Mouse (Mus musculus) kidney, adult 11 months (tissue): ENCODE measurements around the gene Tmem88.

ENCODE experiments used
- DNase-seq: peaks from one replicate; pipeline ENCODE4 v3.0.0; 2022

The Tmem88 gene

DNA sequence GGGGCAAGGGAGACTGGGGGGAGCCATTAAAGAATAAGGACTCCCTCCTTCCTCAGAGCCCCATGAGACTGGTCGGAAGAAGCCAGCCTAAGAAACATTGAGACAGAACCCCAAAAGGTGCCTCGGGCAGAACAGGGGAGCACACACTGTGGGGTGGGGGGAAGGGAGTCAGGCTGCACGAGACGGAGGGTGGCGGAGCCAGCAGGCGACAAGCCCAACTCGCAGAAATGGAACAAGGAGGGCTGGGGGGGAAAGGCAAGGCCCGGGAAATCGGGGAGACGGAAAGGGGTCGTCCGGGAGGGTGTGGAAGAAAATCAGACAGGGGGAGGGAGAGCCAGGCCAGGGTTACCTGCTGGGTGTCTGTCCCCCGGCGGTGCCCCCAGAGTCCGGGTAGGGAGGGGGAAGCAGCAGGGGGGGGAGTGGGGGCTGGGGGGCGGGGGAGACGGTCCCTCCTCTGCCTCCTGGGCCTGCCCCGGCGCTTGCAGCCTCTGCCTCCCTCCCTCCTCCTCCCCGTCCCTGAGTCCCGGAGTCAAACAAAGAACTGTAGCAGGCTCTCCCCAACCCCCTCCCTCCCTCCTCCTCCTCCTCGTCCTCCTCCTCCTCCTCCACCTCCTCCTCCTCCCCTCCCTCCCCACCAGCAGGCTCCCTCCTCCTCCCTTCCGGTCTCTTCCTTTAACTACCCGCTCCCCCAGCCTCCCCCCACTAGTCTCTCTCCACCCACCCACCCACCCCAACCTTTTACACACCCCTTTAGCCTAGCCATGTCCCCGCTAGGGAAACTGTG is 17.8 kb upstream of the Tmem88 start:
- peak; percentile 63 for DNase-seq

- DNase-seq, result peak; percentile 83
Observed at GRCm38 (mm10) chr11:69415327-69415667, 17.3 kb upstream of the Tmem88 start.

DNA sequence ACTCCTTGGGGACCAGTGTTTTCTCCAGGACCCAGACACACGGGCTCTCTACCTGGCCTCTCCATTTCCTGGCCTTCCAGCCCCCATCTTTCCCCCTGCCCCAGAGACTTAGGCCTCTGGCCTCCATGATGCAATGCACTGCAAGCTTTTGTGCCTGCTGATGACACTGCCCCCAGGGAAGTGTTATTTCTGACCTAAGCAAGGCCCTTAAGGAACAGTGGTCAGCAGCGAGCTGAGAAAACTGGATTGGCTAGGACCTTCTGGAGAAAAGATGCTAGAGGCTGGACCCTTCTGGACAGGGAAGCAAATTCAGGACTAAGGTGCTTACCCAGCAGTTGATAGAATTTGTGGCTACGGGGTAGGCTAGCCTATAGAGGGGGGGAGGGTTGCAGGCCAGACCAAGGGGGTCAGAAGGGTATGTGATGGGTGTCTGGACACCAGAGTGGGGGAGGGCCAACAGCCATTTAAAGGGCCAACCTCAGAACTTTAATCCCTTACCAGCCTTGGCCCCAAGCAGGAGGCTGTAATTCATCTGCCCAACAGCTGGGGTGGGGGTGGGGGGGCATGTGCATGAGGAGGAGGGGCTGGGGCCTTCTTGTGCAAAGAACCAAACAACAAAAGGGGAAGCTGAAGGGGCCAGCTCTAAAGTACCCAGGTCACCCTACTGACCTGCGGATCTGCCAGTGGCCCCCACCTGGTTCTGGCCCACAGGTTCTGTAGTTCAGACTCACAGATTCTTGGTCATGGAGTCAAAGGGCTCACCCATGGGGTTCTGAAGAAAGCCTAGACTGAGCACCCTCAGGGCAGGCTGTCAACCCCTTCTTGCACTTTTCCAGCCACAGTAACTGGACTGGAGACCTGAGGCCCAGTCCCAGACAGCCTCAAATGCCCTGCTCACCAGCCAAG is 16.6 kb upstream of the Tmem88 start:
- DNase-seq, result peak; percentile 21

GRCm38 (mm10) chr11:69413221-69414181 is 15.5 kb upstream of the Tmem88 start, which contains the start of gene Kdm6b:
Gene Kdm6b (minus strand): TSS chr11:69413675.
- peak; percentile 86 for DNase-seq

DNA sequence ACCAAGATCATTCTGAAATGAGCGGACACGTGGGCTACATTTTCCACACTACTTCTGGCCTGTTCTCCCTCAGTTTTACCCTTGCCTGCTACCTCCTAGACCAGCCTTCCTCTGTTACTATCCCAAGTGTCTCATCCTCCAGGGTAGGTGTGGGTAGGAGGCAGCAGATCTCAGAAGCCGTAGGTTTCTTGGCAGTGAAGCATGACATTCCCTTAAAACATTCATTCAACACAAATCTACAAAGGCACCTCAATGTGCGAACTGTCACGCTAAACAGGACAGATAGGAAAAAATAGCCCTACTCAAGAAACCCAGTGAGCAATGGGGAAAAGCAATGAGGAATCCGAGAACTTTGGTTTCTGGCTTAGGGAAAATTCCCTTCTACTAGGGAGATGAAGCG is 14.5 kb upstream of the Tmem88 start:
- no peak for DNase-seq

- DNase-seq, result peak; percentile 57
Observed at GRCm38 (mm10) chr11:69411538-69412203, 13.6 kb upstream of the Tmem88 start.

DNA sequence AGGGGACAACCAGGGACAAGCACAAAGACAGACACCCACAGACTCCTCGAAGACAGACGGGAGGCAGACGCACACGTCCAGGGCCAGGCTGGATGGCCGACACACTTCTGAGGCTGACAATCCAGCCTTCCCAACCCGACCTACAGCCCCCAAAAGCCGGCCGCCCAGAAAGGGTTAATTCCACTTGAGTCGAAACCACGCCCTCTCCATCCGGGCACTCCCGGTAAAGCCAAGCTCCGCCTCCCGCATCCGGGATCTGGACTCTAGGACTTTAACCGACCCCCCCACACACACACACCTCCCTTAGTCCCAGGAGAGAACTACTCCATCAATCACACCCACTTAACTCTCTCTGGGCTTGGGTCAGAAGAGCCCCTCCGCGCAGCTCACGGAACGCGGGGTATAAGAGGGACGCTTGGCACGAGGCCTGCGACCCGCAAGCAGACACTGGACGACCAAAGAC is 13.1 kb upstream of the Tmem88 start:
- DNase-seq, result peak; percentile 96

- peak; percentile 61 for DNase-seq
Observed at GRCm38 (mm10) chr11:69410310-69411072, 12.5 kb upstream of the Tmem88 start.

DNA sequence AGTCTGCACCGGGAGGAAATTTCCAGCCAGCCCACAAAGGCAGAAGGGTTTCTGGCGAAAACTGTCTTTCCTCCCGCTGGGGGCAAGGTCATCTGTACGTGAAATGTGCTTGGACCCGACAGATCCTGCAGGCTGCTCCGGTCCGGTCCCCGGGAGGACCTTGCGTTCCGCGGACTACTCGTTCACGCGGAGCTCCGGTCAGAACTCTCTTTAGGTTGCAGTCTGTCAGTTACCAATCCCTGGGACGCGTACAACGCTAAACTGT is 11.9 kb upstream of the Tmem88 start:
- no peak for DNase-seq

DNA sequence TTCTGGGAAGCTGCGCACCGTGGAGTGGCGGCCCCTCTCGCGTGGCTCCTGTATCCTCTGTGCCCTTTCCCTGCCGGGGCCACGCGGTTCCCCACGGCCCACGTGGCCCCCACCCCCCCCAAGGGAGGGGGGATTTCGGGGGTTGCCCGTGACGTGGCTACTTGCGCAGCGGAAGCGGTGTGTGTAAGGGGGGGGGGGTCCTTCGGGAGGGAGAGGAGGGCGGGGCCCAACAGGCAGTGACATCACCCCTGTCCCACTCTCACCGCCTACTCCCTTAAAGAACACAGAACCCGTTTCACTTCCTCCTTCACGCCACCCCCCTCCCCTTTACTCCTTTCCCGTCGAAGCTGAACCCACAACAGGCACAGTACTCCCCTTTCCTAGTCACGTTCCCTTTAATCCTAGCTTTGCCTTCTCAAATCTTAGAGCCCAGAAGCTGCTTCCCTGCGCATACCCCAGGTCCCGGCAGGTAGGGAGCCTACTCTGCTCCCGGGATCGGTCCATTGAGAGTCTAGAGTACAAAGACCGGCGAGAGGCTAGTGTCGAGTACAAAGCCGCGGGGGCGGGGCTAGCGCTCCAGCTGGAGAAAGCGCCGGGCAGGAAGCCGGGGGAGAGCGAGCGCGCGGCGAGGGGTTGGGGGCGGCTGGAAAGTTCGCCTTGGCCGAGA is 11.5 kb upstream of the Tmem88 start:
- peak; percentile 89 for DNase-seq

DNA sequence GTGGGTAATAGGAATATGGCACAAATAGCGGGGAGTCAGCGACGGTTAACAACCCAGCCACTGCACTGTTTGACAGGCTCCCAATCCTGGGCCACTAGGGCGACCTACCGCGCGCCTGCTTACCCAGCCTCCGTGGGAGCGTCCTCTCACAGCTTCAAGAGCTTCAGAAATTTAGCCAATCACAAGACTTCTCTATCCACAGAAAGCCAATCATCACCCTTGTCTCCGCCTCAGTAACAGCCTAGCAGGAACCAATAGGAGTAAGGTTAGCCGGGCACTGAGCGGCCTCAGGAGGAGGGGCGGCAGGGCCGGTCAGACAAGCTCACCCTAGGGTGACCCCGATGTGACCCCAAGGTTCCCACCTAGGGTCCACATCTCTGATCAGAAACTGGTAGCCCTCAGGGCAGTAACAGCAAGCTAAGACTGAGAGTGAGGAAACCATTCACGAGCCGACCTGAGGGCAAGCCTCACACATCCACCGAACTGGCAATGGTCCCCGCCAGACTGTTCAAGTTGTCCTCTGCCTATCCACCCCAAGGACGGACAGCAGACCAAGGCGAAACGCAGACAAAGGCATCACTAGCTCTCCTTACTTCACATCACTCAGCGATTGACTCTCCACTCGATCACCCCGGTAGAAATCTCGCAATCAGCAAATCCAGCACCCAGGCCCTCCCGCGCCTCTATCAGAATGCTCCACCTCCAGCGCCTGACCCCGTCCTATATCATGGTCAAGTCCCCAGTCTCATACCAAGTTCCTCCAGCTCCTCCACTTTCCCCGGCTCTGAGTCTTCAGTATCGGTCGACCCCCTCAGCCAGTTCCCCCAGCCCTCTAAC is 10.7 kb upstream of the Tmem88 start:
- peak; percentile 95 for DNase-seq

DNA sequence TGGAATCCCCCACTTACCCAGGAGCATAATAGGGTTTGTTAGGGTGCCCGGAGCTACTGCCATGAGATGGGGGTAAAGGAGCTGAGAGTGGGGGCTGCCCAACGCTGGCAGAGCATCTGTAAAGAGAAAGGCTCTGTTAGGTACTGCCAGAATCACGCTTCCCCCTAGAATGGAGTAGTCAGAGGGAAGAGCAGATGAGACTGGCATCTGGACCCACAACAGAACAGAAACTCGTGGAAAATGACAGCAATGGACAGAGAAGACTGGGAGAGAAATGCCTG is 9.6 kb upstream of the Tmem88 start:
- no peak for DNase-seq

- DNase-seq, result peak; percentile 67
Observed at GRCm38 (mm10) chr11:69406867-69407723, 9.1 kb upstream of the Tmem88 start.

DNA sequence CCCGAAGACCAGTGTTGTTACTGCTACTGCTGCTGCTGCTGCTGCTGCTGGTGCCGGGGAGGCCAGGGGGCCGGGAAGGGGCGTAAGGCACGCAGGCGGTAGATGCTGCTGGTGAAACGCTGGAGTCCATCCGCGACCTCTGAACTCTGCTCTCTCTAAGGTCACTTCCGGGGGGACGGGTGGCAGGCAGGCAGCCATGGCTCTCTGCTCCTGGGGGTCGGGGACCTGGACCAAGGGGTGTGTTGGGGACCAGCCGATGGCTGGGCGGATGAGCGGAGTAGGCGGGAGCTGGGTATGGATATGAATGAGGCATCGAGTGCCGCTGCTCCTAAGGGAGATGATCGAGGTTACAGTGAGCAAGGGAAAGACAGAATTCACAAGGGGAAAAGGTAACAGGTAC is 8.2 kb upstream of the Tmem88 start:
- DNase-seq, result peak; percentile 17

GRCm38 (mm10) chr11:69405397-69406200 is 7.6 kb upstream of the Tmem88 start:
- no peak for DNase-seq

GRCm38 (mm10) chr11:69404595-69405396 is 6.8 kb upstream of the Tmem88 start:
- DNase-seq, result no peak
